Mouse (Mus musculus) hematopoietic multipotent progenitor cell, adult 10-12 weeks (in vitro differentiated cells): ENCODE measurements around the gene Akip1. TPM values are rescaled to one million over a fixed set of nuclear protein-coding genes. Genes with fewer than 3 reads are reported as not detected.

Source experiments
- polyA plus RNA-seq: library from polyadenylated mRNA; stranded (reverse); fragments of >175 nt; gene quantifications from 2 replicates; pipeline ENCODE4 v1.2.3, GENCODE M21; 2012; ENCODE audit warnings: low replicate concordance

Akip1 gene
- 12.9 and 13.9 TPM in 2 replicates for polyA plus RNA-seq

DNA sequence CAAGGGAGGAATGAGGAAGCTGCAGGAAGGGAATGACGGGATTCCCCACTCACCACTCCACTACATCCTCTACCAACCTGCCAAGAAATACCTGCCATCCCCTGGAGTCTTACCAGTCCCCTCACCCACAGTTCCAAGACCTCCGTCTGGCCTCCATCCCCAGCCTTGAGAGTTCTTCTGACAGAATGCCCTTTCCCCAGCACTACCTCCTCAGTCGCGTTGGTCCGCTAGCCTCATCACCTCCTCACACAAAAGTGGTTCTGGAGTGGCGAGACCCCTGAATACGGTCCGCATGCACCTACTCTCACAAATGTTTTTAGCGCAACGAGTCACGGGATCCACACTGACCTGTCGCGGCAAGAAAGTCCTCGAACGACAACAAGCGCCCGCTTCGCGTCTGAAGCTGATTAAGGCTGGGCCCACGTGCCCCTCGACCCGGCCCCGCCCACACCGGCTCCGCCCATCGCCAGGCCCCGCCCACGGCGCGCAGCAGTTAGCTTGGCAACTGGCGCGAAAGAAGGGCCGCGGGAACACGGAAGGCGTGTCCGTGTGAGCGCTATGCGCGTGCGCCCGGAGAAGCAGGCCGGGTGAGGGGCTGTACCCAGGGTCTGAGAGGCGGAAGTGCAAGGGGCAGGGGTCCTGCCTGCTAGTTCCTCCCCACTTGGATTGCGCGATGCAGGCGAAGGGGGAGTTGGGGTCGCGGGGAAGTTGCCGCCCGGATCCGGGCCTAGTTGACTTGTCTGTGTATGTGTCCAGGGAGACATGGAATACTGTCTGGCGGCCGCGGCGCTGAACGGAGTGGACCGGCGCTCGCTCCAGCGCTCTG, at the start of gene Akip1, which contains the start of gene St5:
TSS of gene Akip1 (plus strand) at position 501 of the 826 bp plus-strand sequence.
TSS of gene St5 (minus strand) at position 416 of the 826 bp plus-strand sequence.

DNA sequence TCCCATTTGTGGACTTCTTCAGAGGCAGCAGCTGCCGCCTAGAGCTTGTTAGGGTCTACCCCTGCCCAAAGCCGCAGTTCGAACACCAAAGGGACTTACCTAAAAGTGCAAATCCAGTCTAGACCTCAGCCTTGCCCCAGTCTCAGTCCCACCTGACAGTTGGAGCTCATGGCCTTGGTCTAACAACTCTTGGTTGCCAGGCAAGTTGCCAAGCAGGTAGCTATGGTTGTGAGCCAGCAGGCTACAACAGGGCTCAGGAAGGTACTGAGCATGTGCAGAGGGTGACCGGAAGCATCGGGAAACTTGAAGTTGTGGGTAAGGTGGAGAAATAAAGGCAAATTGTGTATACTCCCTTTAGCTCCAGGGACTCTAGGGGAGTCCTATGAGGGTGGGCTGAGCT, 20.2 kb downstream of the Akip1 start, which contains the start of gene BC051019:
TSS of gene BC051019 (minus strand) at position 154 of the 400 bp plus-strand sequence.

DNA sequence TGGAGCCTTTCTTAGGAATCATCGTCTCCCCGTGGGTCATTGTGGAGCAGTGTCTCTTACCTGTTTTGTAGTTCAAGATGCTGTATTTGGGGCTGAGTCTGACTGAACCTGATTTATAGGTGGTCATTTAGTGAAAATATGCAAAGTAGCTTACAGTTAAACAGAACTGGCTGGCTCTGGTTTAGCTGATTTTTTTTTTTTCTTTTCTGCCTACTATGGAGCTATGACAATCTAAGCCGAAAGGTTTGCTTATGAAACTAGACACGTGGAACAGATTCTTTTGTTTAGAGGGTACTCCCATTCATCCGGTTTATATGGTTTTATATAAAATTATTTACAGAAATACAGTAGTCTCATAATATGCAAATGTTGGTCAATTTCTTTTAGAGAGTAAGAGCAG, 28.1 kb downstream of the Akip1 start, which contains the start of gene Ascl3:
TSS of gene Ascl3 (minus strand) at position 101 of the 400 bp plus-strand sequence.

DNA sequence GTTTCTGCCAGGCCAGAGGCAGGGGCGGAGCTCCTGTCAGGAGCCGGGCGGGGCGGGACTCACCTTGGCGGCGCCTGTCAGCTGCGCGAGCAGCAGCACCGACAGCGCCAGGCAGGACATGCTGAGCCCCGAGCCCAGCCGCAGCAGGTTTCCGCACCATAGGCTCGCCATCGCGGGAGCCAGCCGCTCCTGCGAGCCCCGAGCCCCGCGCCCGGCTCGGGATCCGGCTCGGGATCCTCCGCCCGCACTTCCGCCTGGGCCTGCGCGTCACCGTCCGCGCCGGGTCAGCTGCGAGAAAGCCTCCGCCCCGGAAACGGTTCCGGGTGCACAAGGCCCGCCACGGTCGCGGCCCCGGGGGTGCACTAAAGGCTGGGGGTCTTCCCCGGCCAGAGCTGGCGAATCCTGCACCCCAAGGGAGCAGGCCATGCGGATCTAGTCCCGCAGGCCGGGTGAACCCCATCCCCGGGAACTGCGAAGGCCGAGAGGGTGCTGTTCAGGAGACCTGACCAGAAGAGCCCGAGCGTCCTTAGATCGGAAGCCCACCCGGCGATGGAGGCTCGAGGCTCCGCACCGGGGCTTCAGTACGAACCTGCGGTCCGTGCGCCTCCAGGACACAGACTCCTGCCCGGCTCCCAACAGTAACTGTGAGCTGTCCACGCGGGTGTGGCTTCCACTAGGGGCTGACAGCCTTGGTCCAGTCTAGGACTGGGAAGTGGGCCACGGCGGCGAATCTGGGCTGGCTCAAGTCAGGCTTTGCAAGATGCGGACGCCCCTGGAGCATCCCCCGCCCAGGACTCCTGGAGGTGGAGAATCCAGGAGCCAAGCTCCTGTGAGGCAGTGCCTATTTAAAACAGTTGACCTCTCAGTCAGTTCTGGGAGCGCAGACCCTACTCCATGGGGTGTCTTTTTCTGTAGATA, 48.8 kb downstream of the Akip1 start, which contains the start of gene Tmem9b:
TSS of gene Tmem9b (minus strand) at position 868 of the 918 bp plus-strand sequence.

Other genes starting within 250 kb of the Akip1 start
- gene Trim66, start 195.6 kb upstream of the Akip1 start, polyA plus RNA-seq = 0.04 TPM in 1 of 2 replicates, not detected in the other
- gene Rpl27a, start 184.5 kb upstream of the Akip1 start, polyA plus RNA-seq = 5,932 and 8,045 TPM in 2 replicates
- gene St5, start 85 bp upstream of the Akip1 start, polyA plus RNA-seq = 3.4 and 4.4 TPM in 2 replicates
- not detected in 2 replicates for gene BC051019, start 20.2 kb downstream of the Akip1 start, polyA plus RNA-seq
- 0.37 TPM in 1 of 2 replicates, not detected in the other for gene Ascl3, start 28.0 kb downstream of the Akip1 start, polyA plus RNA-seq
- gene Tmem9b, start 49.2 kb downstream of the Akip1 start, polyA plus RNA-seq = 3.1 and 11.7 TPM in 2 replicates
- 1.0 TPM in 1 of 2 replicates, not detected in the other for gene Nrip3, start 78.3 kb downstream of the Akip1 start, polyA plus RNA-seq
- gene Scube2, start 162.0 kb downstream of the Akip1 start, polyA plus RNA-seq = not detected in 2 replicates